Mouse (Mus musculus): ENCODE measurements at regions not wholly inside any gene's neighbourhood (a gene's known extent, or its start where the extent isn't known, plus 50 kb on each side); places are given as distances from the start of the nearest gene placed in this dataset.

GRCm38 (mm10) chr8:11981458-11981857 is 141.2 kb downstream of the Tex29 start:
- peak in 1 of 2 experiments; percentile 22 for DNase-seq

GRCm38 (mm10) chr8:11990024-11990423 is 149.8 kb downstream of the Tex29 start:
- no peak for DNase-seq

GRCm38 (mm10) chr8:11999736-12000458 is 159.6 kb downstream of the Tex29 start:
- peak; percentile 81 to 82 for DNase-seq

- no peak for DNase-seq
These were observed 160.2 kb downstream of the Tex29 start for GRCm38 (mm10) chr8:12000459-12000789.

GRCm38 (mm10) chr8:12004241-12004640 is 164.0 kb downstream of the Tex29 start:
- DNase-seq: no peak

GRCm38 (mm10) chr8:12012769-12013168 is 172.5 kb downstream of the Tex29 start:
- DNase-seq: no peak

GRCm38 (mm10) chr8:12017750-12018149 is 177.5 kb downstream of the Tex29 start:
- no peak for DNase-seq

GRCm38 (mm10) chr8:12019272-12019671 is 179.0 kb downstream of the Tex29 start:
- DNase-seq: no peak

- no peak for DNase-seq
These were observed 183.6 kb downstream of the Tex29 start for GRCm38 (mm10) chr8:12023669-12024390.

- peak; percentile 56 to 59 for DNase-seq
These were observed 190.3 kb downstream of the Tex29 start for GRCm38 (mm10) chr8:12030363-12031116.

GRCm38 (mm10) chr8:12031796-12032195 is 191.5 kb downstream of the Tex29 start:
- DNase-seq: peak; percentile 61 to 64

GRCm38 (mm10) chr8:12032386-12032785 is 192.1 kb downstream of the Tex29 start:
- DNase-seq: no peak

- DNase-seq: no peak
These were observed 196.1 kb downstream of the Tex29 start for GRCm38 (mm10) chr8:12036349-12036748.

- DNase-seq: no peak
These were observed 200.7 kb downstream of the Tex29 start for GRCm38 (mm10) chr8:12040924-12041323.

GRCm38 (mm10) chr8:12041662-12042061 is 201.4 kb downstream of the Tex29 start:
- DNase-seq: no peak

- no peak for DNase-seq
These were observed 210.6 kb downstream of the Tex29 start for GRCm38 (mm10) chr8:12050841-12051240.

- no peak for DNase-seq
These were observed 211.1 kb downstream of the Tex29 start for GRCm38 (mm10) chr8:12051357-12051756.

GRCm38 (mm10) chr8:12055931-12056330 is 215.7 kb downstream of the Tex29 start:
- no peak for DNase-seq

- DNase-seq: no peak
These were observed 217.4 kb upstream of the A230072I06Rik start for GRCm38 (mm10) chr8:12061237-12061636.

- no peak for DNase-seq
These were observed 215.9 kb upstream of the A230072I06Rik start for GRCm38 (mm10) chr8:12062710-12063109.

- DNase-seq: no peak
These were observed 214.0 kb upstream of the A230072I06Rik start for GRCm38 (mm10) chr8:12064664-12065063.

- DNase-seq: no peak
These were observed 212.2 kb upstream of the A230072I06Rik start for GRCm38 (mm10) chr8:12066454-12066853.

GRCm38 (mm10) chr8:12073311-12073999 is 205.2 kb upstream of the A230072I06Rik start:
- no peak for DNase-seq

Measured in cerebellum, postnatal 14 days (tissue).